Mouse (Mus musculus) bone marrow, adult 2 months (tissue): ENCODE measurements around the gene Aebp2. TPM values are rescaled to one million over a fixed set of nuclear protein-coding genes. Genes with fewer than 3 reads are reported as not detected.

Experiments used
- H3K27ac ChIP-seq: fragments of 200-500 bp; 2 replicates; pipeline ENCODE4 v1.5.1; 2012; ENCODE audit warnings: low read depth, mild to moderate bottlenecking, control low read depth, inconsistent platforms, low read length; ENCODE audit not compliant: control insufficient read depth, poor library complexity, insufficient read depth
- H3K4me1 ChIP-seq: fragments of 200-500 bp; 2 replicates; pipeline ENCODE4 v1.6.1; 2011; ENCODE audit warnings: low read length; ENCODE audit not compliant: control insufficient read depth, insufficient read depth
- H3K4me3 ChIP-seq: fragments of 200-500 bp; replicated peaks from 2 replicates; pipeline ENCODE3; 2011; ENCODE audit warnings: mild to moderate bottlenecking, low read depth, low read length, control low read depth; ENCODE audit not compliant: control insufficient read depth
- CTCF ChIP-seq: fragments of 200-500 bp; IDR thresholded peaks from 2 replicates; pipeline ENCODE4 v1.5.1; 2011; ENCODE audit warnings: low read length, control low read depth; ENCODE audit not compliant: control insufficient read depth, insufficient read depth
- POLR2A ChIP-seq: fragments of 200-500 bp; IDR thresholded peaks from 2 replicates; pipeline ENCODE4 v1.6.1; 2011; ENCODE audit warnings: low read depth, mild to moderate bottlenecking, control low read depth, low read length, borderline replicate concordance; ENCODE audit not compliant: control insufficient read depth
- WGBS: fragments of 180-500 bp; shearing (Covaris S2); methylation state at CpG from one replicate; pipeline ENCODE4 v1.1.7; 2018; 5-methylcytosine and 5-hydroxymethylcytosine counted together
- polyA plus RNA-seq: library from polyadenylated mRNA; stranded (reverse); fragments of >200 nt; gene quantifications from 2 replicates; pipeline ENCODE4 v1.2.4, GENCODE M21; 2011; ENCODE audit warnings: low replicate concordance; ENCODE audit not compliant: missing spikeins, insufficient read depth, insufficient read length

Aebp2 gene
- polyA plus RNA-seq, 1 experiment = 12.2 TPM

GRCm38 (mm10) chr6:140706056-140706455 is 83.6 kb downstream of the Aebp2 start:
- 89% methylated on average over 5 of the region's 5 CpGs for WGBS
- no peak overlapping the region for H3K27ac ChIP-seq
- H3K4me3 ChIP-seq = no peak overlapping the region
- H3K4me1 ChIP-seq = no peaks in the 10 kb centered on the region; the same call in 1 of the 2 replicates
- TF ChIP-seq CTCF = no peak
- no peak for TF ChIP-seq POLR2A

GRCm38 (mm10) chr6:140708059-140708458 is 85.6 kb downstream of the Aebp2 start:
- Histone ChIP-seq H3K4me1 (no peaks in the 10 kb centered on the region; the same call in 1 of the 2 replicates), H3K4me3 (no peak overlapping the region), H3K27ac (no peak overlapping the region)
- TF ChIP-seq CTCF (no peak), POLR2A (no peak)
- WGBS = 17% methylated on average over 10 of the region's 10 CpGs

GRCm38 (mm10) chr6:140709415-140710107 is 87.1 kb downstream of the Aebp2 start:
- Histone ChIP-seq H3K4me1 (no peaks in the 10 kb centered on the region; the same call in 1 of the 2 replicates), H3K4me3 (no peak overlapping the region), H3K27ac (no peak overlapping the region)
- 82% methylated on average over 6 of the region's 6 CpGs for WGBS
- TF ChIP-seq CTCF (no peak), POLR2A (no peak)

GRCm38 (mm10) chr6:140712754-140713153 is 90.3 kb downstream of the Aebp2 start:
- Histone ChIP-seq H3K4me1 (no peaks in the 10 kb centered on the region; the same call in 1 of the 2 replicates), H3K4me3 (no peak overlapping the region), H3K27ac (no peak overlapping the region)
- WGBS = 6% methylated on average over 11 of the region's 11 CpGs
- TF ChIP-seq POLR2A (no peak), CTCF (peak; percentile 64)

- H3K4me1 ChIP-seq = no peaks in the 10 kb centered on the region
Observed at GRCm38 (mm10) chr6:140714905-140715365, 92.5 kb downstream of the Aebp2 start.

GRCm38 (mm10) chr6:140722058-140722457 is 99.6 kb downstream of the Aebp2 start:
- Histone ChIP-seq H3K4me3 (no peak overlapping the region), H3K27ac (no peak overlapping the region), H3K4me1 (no peaks in the 10 kb centered on the region; the same call in 1 of the 2 replicates)
- TF ChIP-seq CTCF (no peak), POLR2A (no peak)
- 59% methylated on average over 10 of the region's 10 CpGs for WGBS

More at GRCm38 (mm10) chr6:140714905-140715365, 92.5 kb downstream of the Aebp2 start:
- Histone ChIP-seq H3K4me3 (no peak overlapping the region), H3K27ac (no peak overlapping the region)
- 16% methylated on average over 10 of the region's 10 CpGs for WGBS
- TF ChIP-seq CTCF = peak; percentile 85
- TF ChIP-seq POLR2A = no peak

Other genes with a start within 250 kb of the Aebp2 start
- gene Plekha5, start 198.6 kb upstream of the Aebp2 start, polyA plus RNA-seq = 3.4 and 3.8 TPM in 2 replicates
- not detected in 2 replicates for gene Gm11077, start 106.6 kb downstream of the Aebp2 start, polyA plus RNA-seq